Mouse (Mus musculus) embryonic stem cell, embryonic (primary cell): ENCODE measurements around the gene Slc2a12.

Source experiments
- CTCF ChIA-PET, 4 experiments: fragments of 300-600 bp in 2 of 4; fragments of 350-600 bp in 2 of 4; sonication (Branson Sonifier 250); formaldehyde crosslinking; loops; one replicate each; lab custom pipeline; 2022; ENCODE audit warnings: inconsistent platforms in 2 of 4; lab: Charles Lee
- POLR2A ChIA-PET, 4 experiments: fragments of 300-600 bp in 2 of 4; fragments of 350-600 bp in 2 of 4; sonication (Branson Sonifier 250); formaldehyde crosslinking; loops; one replicate each; lab custom pipeline; 2022; ENCODE audit warnings: antibody characterized with exemption in 4 of 4, inconsistent platforms in 1 of 4; lab: Charles Lee

Gene Slc2a12

DNA sequence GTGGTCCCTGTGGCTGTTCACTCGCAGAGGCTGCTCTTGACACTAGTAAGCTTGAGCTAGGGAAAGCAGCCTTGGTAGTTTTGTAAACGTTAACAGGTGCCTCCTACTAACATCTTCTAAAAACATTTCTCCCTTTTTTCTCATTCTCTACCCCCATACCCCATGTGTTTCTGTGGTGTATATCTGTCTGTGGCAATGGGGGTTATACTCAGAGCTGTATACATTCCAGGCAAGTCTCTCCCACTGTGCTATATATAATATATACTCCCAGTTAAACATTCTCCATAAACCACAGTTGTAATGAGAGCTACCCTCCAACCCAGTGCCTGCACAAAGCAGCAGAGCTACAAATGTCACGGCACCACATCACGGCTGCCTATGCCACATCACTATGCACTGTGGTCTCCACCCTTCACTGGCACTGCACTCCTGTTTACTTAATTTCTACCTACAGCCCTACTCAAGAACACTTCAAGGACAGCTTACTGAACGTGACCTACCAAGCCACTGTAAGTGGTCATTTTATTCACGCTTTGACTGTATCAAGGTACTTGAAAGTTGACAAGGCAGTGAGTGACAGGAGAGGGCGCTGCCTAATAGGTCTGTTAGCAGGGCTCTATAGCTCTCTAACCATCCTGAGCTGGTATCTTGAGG lies 63.5 kb downstream of the Slc2a12 start:
- POLR2A ChIA-PET = interaction anchor here in 3 of 4 experiments (1.1 to 1.9 kb wide), 6 partner anchors 9 to 99 kb away, joined by 3 to 12 read pairs (median 6); partner anchors contain the start of gene Tbpl1 (in 2 of the 3)
- CTCF ChIA-PET = interaction anchor here in 1 of 4 experiments (0.6 kb wide), 1 partner anchor 64 kb away, joined by 3 read pairs; the partner anchor contains the start of gene Slc2a12

GRCm38 (mm10) chr10:22710173-22710777 lies 65.5 kb downstream of the Slc2a12 start:
- ChIA-PET CTCF (interaction anchor here in 2 of 4 experiments (0.6 to 1.4 kb wide), 3 partner anchors 91 to 179 kb away, joined by 3 to 4 read pairs (median 4); no protein-coding TSS in a partner anchor), POLR2A (interaction anchor here in 1 of 4 experiments (1.7 kb wide), 1 partner anchor 20 kb away, joined by 3 read pairs; no protein-coding TSS in a partner anchor)

DNA sequence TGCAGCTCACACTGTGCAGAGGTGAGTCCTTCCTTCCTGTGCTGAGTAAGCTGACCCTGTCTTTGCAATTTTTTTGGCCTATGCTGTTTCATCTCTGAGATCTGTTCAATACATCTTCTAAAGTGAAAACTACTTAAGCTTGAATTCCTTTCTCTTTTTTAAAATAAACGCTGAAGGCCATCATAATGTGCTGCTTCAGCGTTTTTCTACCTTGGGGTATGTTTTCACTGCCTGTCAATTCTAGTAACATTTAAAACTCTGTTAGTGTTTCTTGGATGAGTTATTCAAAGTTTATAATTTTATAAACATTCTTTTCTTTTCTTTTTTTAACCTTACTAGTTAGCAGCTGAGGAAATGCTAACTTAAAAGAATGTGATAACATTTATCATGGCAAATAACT lies 68.1 kb downstream of the Slc2a12 start:
- ChIA-PET CTCF (interaction anchor here in 3 of 4 experiments (0.7 to 2.2 kb wide), 5 partner anchors 10 to 145 kb away, joined by 3 to 8 read pairs (median 4); no protein-coding TSS in a partner anchor), POLR2A (interaction anchor here in 3 of 4 experiments (1.0 to 3.4 kb wide), 4 partner anchors 11 to 19 kb away, joined by 3 to 19 read pairs (median 8); partner anchors contain the start of gene Tbpl1 (in 3 of the 3))

GRCm38 (mm10) chr10:22714520-22714919 lies 69.7 kb downstream of the Slc2a12 start:
- ChIA-PET CTCF (interaction anchor here in 2 of 4 experiments (0.5 to 2.0 kb wide), 7 partner anchors 8 to 373 kb away, joined by 3 to 6 read pairs (median 3); partner anchors contain the start of gene Slc2a12 (in 1 of the 2)), POLR2A (interaction anchor here in 2 of 4 experiments (0.6 to 3.4 kb wide), 5 partner anchors 9 to 17 kb away, joined by 3 to 19 read pairs (median 3); partner anchors contain the start of gene Tbpl1 (in 2 of the 2))

GRCm38 (mm10) chr10:22718475-22718874 lies 73.7 kb downstream of the Slc2a12 start:
- ChIA-PET CTCF (interaction anchor here in 1 of 4 experiments (1.5 kb wide), 1 partner anchor 151 kb away, joined by 4 read pairs; no protein-coding TSS in a partner anchor), POLR2A (interaction anchor here in 2 of 4 experiments (1.5 to 5.7 kb wide), 2 partner anchors 12 kb away, joined by 5 to 77 read pairs; partner anchors contain the start of gene Tbpl1 (in 1 of the 2))

DNA sequence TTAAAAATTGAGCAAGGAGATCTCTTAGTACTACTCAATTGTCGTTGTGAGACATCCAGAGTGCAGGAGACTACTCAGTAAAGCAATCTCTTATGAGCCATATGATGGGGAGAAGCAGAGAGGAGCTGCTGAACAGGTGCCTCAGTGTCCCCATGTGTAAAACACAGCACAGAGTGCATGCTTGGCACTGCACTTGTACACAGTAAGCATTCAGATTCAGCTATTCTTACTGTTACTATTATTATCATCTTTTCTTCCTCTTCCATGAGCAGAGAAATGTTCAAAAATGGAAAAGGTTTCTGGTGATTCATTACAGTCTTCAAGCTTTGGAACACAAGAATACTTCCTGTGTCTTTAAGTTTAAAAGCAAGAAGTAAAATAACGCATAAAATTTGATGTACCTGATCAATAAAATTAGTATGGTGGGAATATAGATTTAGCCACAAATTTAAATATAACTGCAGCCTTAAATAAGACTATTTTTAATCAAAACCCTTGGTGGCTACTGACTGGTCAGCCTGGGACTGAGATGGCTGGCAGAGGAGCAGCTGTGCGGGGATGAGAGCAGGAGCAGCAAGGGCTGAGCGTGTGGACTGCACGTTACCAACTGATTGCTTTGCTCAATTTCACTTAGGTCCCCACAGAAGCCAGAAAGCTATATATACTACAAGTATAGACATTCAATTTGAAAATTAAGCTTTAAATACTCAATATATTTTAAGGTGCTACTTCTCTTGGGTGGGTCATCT lies 76.1 kb downstream of the Slc2a12 start:
- POLR2A ChIA-PET = interaction anchor here in 3 of 4 experiments (2.0 to 5.7 kb wide), 4 partner anchors 9 to 13 kb away, joined by 8 to 77 read pairs (median 39); partner anchors contain the start of gene Tbpl1 (in 3 of the 3)

GRCm38 (mm10) chr10:22725166-22725565 lies 80.4 kb downstream of the Slc2a12 start:
- CTCF ChIA-PET = no interaction called here
- POLR2A ChIA-PET = interaction anchor here in 3 of 4 experiments (0.6 to 1.5 kb wide), 7 partner anchors 10 to 1883 kb away, joined by 3 to 5 read pairs (median 4); no protein-coding TSS in a partner anchor

More for the DNA sequence above, 76.1 kb downstream of the Slc2a12 start:
- CTCF ChIA-PET = no interaction called here

- ChIA-PET POLR2A (no interaction called here), CTCF (interaction anchor here in 1 of 4 experiments (0.5 kb wide), 1 partner anchor 302 kb away, joined by 4 read pairs; no protein-coding TSS in a partner anchor)
Measured at GRCm38 (mm10) chr10:22726295-22726694, 81.5 kb downstream of the Slc2a12 start.

DNA sequence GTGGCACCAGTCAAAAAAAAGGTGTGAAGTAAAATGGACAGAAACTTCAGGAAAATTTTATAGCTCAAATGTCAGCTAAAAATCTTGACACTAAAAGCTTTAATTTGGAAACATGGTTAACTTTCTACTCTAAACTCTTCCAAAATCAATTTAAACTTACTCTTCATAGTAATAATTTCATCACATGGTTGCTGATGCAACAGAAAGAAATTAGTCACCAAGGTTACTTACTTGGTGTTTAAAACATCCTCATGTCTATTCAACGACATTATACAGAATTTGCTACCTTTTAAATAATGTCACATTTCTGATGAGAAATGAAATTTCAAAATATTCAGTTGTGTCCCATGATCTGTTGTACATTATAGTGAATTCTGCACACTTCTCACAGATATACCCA lies 83.4 kb downstream of the Slc2a12 start:
- ChIA-PET POLR2A (interaction anchor here in 1 of 4 experiments (1.4 to 1.9 kb wide), 2 partner anchors 13 to 52 kb away, joined by 4 to 6 read pairs; no protein-coding TSS in a partner anchor), CTCF (no interaction called here)

DNA sequence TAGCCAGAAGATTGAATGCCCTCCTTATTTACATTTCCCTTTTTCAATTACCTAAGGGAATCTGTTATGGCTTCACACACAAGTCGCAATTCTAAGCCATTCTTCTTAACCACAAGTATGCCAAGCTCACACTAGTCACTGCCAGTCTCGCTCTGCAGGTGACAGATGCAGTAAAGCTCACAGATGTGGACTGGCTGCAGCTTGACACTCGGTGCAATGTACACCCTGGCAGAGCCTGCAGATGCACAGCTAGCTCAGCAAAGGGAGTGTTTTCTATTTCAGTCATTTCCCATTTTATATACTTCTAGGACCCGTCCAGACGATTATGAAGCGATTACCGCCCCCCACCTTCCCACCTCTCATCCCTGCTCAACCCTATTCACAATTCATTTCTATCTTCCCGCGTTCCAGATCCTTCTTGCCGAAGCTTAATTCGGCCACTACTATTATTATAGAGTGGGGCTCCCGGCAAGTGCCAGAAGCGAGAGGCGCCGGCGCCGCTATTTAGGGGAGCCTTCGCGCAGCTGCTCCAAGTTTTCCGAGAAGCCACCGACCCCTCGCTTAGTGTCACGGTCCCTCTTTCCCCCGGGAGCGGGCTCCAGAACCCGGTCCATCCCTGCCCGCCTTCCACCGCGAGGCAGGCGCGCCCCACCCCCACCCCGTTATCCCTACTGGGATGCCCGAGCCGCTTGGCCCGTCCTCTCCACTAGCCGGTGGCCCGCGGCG lies 85.6 kb downstream of the Slc2a12 start:
- POLR2A ChIA-PET = interaction anchor here (0.5 to 4.8 kb wide), 73 partner anchors 8 to 1226 kb away, joined by 3 to 77 read pairs (median 5); partner anchors contain the start of genes Slc2a12 (in 3 of the 4), Rps12 (in 2 of the 4) and Slc18b1 (in 1 of the 4)

DNA sequence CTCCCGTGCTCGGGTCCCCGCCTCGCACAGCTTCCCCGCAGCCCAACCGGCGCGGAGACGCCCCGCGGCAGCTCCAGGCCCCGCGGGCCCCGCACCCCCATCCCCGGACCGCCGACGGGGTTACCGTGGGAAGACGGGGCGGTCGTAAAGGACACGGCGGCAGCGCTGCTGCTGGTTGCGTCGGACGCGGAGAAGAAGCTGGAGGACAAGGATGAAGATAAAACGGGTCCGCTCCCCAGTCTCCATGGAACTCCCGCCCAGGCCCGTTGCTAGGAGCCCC lies 86.1 kb downstream of the Slc2a12 start:
- ChIA-PET POLR2A (interaction anchor here (0.5 to 4.8 kb wide), 77 partner anchors 8 to 1082 kb away, joined by 3 to 77 read pairs (median 5); partner anchors contain the start of genes Slc2a12 (in 3 of the 4), Rps12 (in 2 of the 4) and Slc18b1 (in 1 of the 4)), CTCF (interaction anchor here in 2 of 4 experiments (0.6 to 1.1 kb wide), 4 partner anchors 13 to 697 kb away, joined by 3 read pairs; no protein-coding TSS in a partner anchor)

More for the DNA sequence above, 85.6 kb downstream of the Slc2a12 start:
- CTCF ChIA-PET = interaction anchor here in 2 of 4 experiments (0.6 to 1.1 kb wide), 4 partner anchors 9 to 696 kb away, joined by 3 read pairs; no protein-coding TSS in a partner anchor

GRCm38 (mm10) chr10:22731272-22732093 lies 86.7 kb downstream of the Slc2a12 start, which contains the start of gene Tbpl1:
Gene Tbpl1 (minus strand): TSS chr10:22731938.
- CTCF ChIA-PET = interaction anchor here in 2 of 4 experiments (0.6 to 1.1 kb wide), 4 partner anchors 12 to 697 kb away, joined by 3 read pairs; no protein-coding TSS in a partner anchor
- POLR2A ChIA-PET = interaction anchor here (0.5 to 4.8 kb wide), 88 partner anchors 9 to 1436 kb away, joined by 3 to 77 read pairs (median 4); partner anchors contain the start of genes Slc2a12 (in 3 of the 4), Rps12 (in 2 of the 4), Hbs1l (in 1 of the 4) and Slc18b1 (in 1 of the 4)

GRCm38 (mm10) chr10:22732181-22732580 lies 87.4 kb downstream of the Slc2a12 start:
- POLR2A ChIA-PET = interaction anchor here (0.6 to 4.8 kb wide), 33 partner anchors 11 to 1054 kb away, joined by 3 to 77 read pairs (median 6); partner anchors contain the start of genes Rps12 (in 1 of the 4) and Slc2a12 (in 1 of the 4)
- CTCF ChIA-PET = interaction anchor here in 1 of 4 experiments (0.9 kb wide), 1 partner anchor 11 kb away, joined by 4 read pairs; no protein-coding TSS in a partner anchor

DNA sequence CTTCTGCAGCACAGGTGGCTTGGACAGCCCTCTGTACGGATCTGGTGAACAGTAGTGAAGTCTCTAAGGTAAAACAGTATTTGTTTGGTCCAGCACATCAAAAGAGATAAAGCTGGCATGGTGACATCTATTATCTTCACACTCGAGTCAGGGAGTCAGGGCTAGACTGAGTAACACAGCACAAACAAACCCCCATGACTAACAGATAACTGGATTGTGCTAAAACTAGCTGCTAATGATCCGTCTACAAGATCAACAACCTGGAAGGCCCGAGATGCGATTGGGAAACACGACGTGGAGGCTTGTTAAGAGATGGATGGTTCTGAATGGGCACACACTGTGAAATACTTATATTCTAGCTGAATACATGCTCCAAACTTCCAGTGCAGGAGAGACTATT lies 101.1 kb downstream of the Slc2a12 start:
- ChIA-PET POLR2A (interaction anchor here in 3 of 4 experiments (1.0 to 2.1 kb wide), 4 partner anchors 15 to 21 kb away, joined by 4 to 19 read pairs (median 6); partner anchors contain the start of gene Tbpl1 (in 2 of the 3)), CTCF (interaction anchor here in 1 of 4 experiments (0.6 kb wide), 1 partner anchor 50 kb away, joined by 9 read pairs; no protein-coding TSS in a partner anchor)
